Mouse (Mus musculus) MEL (cell line): ENCODE results near the gene Stx18.

Experiments
- BHLHE40 ChIP-seq: IDR thresholded peaks from 2 replicates; pipeline ENCODE4 v1.6.1; 2012; ENCODE audit warnings: low read depth, mild to moderate bottlenecking, inconsistent platforms, low read length, improper control_type of control experiment, borderline replicate concordance
- CTCF ChIP-seq, 3 experiments: IDR thresholded peaks in 2 of 3; conservative IDR thresholded peaks in 1 of 3; 2 replicates each; pipeline ENCODE4 v1.5.1; 2011 to 2012; ENCODE audit warnings: low read length in 3 of 3, low read depth in 2 of 3, mild to moderate bottlenecking in 2 of 3, improper control_type of control experiment in 1 of 3, inconsistent platforms in 1 of 3, mixed read lengths in 1 of 3, moderate library complexity in 1 of 3; ENCODE audit not compliant: control insufficient read depth in 1 of 3, insufficient read depth in 1 of 3, poor library complexity in 1 of 3, severe bottlenecking in 1 of 3
- E2F4 ChIP-seq: IDR thresholded peaks from 2 replicates; pipeline ENCODE4 v1.6.1; 2011; ENCODE audit warnings: low read depth, low read length, improper control_type of control experiment, borderline replicate concordance
- EP300 ChIP-seq, 2 experiments: IDR thresholded peaks; 2 replicates each; pipeline ENCODE4 v1.6.1; 2011; ENCODE audit warnings: improper control_type of control experiment in 2 of 2, low read length in 2 of 2, low read depth in 1 of 2, mild to moderate bottlenecking in 1 of 2
- JUND ChIP-seq: IDR thresholded peaks from 2 replicates; pipeline ENCODE4 v1.6.1; 2011; ENCODE audit warnings: low read depth, mild to moderate bottlenecking, improper control_type of control experiment, low read length
- KAT2A ChIP-seq: conservative IDR thresholded peaks from 2 replicates; pipeline ENCODE4 v1.6.1; 2012; ENCODE audit warnings: low read depth, low read length, improper control_type of control experiment, inconsistent platforms
- MYC ChIP-seq: IDR thresholded peaks from 2 replicates; pipeline ENCODE4 v1.6.1; 2011; ENCODE audit warnings: low read depth, mild to moderate bottlenecking, low read length, improper control_type of control experiment, moderate library complexity
- NRF1 ChIP-seq: IDR thresholded peaks from 2 replicates; pipeline ENCODE4 v1.6.1; 2014; ENCODE audit warnings: low read depth, mild to moderate bottlenecking, inconsistent platforms, low read length, improper control_type of control experiment, moderate library complexity; ENCODE audit not compliant: poor library complexity, insufficient read depth, severe bottlenecking
- POLR2A ChIP-seq, 2 experiments: IDR thresholded peaks; 2 replicates each; pipeline ENCODE4 v1.6.1; 2011 to 2012; ENCODE audit warnings: low read length in 2 of 2, mild to moderate bottlenecking in 2 of 2, control low read depth in 1 of 2, improper control_type of control experiment in 1 of 2, low read depth in 1 of 2, moderate library complexity in 1 of 2; ENCODE audit not compliant: control insufficient read depth in 1 of 2, insufficient read depth in 1 of 2, poor library complexity in 1 of 2
- POLR2AphosphoS2 ChIP-seq: IDR thresholded peaks from 2 replicates; pipeline ENCODE4 v1.6.1; 2011; ENCODE audit warnings: low read length, improper control_type of control experiment
- POLR2AphosphoS5 ChIP-seq: IDR thresholded peaks from 2 replicates; pipeline ENCODE4 v1.6.1; 2012; ENCODE audit warnings: low read depth, borderline replicate concordance, mild to moderate bottlenecking, inconsistent platforms, low read length, moderate library complexity, mixed read lengths
- RAD21 ChIP-seq: IDR thresholded peaks from 2 replicates; pipeline ENCODE4 v1.6.1; 2011; ENCODE audit warnings: mild to moderate bottlenecking, low read depth, low read length, improper control_type of control experiment
- TBP ChIP-seq: IDR thresholded peaks from 2 replicates; pipeline ENCODE4 v1.8.0; 2011; ENCODE audit warnings: low read depth, low read length, improper control_type of control experiment

DNA sequence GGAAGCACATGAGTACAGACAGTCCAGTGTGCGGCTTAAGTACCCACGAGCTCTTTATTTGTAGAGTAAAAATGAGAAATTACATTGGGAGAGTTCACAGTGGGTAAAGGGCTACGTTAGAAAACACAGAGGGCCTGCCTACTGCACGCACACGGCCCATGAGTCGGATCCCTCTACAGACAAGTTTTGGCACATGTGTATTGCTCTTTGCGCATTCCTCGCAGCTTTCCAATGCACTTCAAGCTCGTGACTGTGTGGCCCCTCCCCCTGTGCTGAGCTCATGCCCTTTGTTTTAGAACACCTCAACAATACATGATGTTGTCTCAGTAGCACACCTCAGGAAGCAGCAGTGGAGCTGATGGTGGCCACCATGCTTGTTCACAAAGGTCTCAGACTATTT, 98.6 kb downstream of the Stx18 start:
- no peak for TF ChIP-seq POLR2A (IDR thresholded peaks at IDR 0.05; ENCODE audit: control insufficient read depth in 1 of 2, insufficient read depth in 1 of 2, low read depth in 1 of 2, low read length in 2 of 2, poor library complexity in 1 of 2)
- TF ChIP-seq POLR2AphosphoS2 = no peak
- TF ChIP-seq RAD21 = no peak
- TF ChIP-seq EP300 (IDR thresholded peaks at IDR 0.05; ENCODE audit: low read depth in 1 of 2, low read length in 2 of 2) = no peak
- no peak for TF ChIP-seq MYC
- TF ChIP-seq NRF1 = no peak
- no peak for TF ChIP-seq TBP
- no peak for TF ChIP-seq POLR2AphosphoS5
- no peak for TF ChIP-seq BHLHE40
- TF ChIP-seq E2F4 = no peak
- no peak for TF ChIP-seq KAT2A
- no peak for TF ChIP-seq JUND
- no peak for TF ChIP-seq CTCF (IDR thresholded peaks at IDR 0.05 in 2 of 3, conservative IDR thresholded peaks at IDR 0.05 in 1 of 3; ENCODE audit: control insufficient read depth in 1 of 3, insufficient read depth in 1 of 3, low read depth in 2 of 3, low read length in 3 of 3, poor library complexity in 1 of 3, severe bottlenecking in 1 of 3)
